21 mouse cellular contexts compared by ENCODE assay signal in the genomic region with DNA sequence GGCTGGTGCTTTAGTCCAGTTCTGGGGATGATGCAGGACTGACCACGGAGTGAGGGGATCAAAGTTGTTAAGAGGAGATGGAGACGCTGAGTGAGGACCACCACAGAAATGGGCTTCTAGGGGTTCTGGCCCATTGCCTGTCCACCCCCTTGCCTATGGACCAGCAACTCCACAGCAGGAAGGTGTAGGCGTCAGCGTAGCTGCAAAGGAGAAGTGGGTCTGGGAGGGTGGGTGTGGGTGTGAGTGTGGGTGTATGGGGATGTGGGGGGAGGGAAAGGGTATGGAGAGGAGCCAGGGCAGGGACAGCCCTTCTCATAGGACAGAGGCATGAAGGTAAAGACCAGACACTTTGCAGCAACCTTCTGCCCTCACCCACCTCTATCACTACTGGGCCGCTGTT. TPM values are rescaled to one million over a fixed set of nuclear protein-coding genes. Genes with fewer than 3 reads are reported as not detected.
"Had no signal": no experiment of that assay in that cellular context is flagged by ENCODE, and none has a peak within 500 bp of the region (broad histone marks: within the 10 kb centered on the region; RNA-seq: fewer than 3 reads in every experiment).

No protein-coding gene starts in this region.

- ATAC-seq: midbrain, embryonic 15.5 days had no signal

- H3K27ac ChIP-seq: kidney, postnatal 0 days; layer of hippocampus, adult 2 months; left cerebral cortex, adult 2 months; liver, embryonic 13.5 days; macrophage; midbrain, embryonic 12.5 days; midbrain, embryonic 15.5 days; neural tube, embryonic 12.5 days; neural tube, embryonic 15.5 days had no signal

- H3K4me3 ChIP-seq: layer of hippocampus, adult 2 months; left cerebral cortex, adult 2 months; liver, embryonic 13.5 days; midbrain, embryonic 12.5 days; midbrain, embryonic 15.5 days; neural tube, embryonic 12.5 days; neural tube, embryonic 15.5 days had no signal

- DNase-seq: kidney, adult 2 months; kidney, postnatal 25 days; layer of hippocampus, adult 9-11 months; layer of hippocampus, postnatal 36 days; liver, embryonic 13.5 days; lung, adult 2 months; right cerebral cortex, adult 18-20 months; right cerebral cortex, postnatal 14 days; right cerebral cortex, postnatal 4 days; thymus, adult 2 months; thymus, postnatal 14 days; thymus, postnatal 4 days had no signal

RNA-seq across cellular contexts. Expression of gene Shisa8, which starts 13.2 kb away (rescaled TPM):
- total RNA-seq: megakaryocyte, adult 5-6 weeks had no signal

RNA-seq across cellular contexts. Expression of gene 1500009C09Rik, which starts 26.4 kb away (rescaled TPM):
- total RNA-seq: megakaryocyte, adult 5-6 weeks had no signal

RNA-seq across cellular contexts. Expression of gene Sept3, which starts 48.9 kb away (rescaled TPM):
- total RNA-seq: megakaryocyte, adult 5-6 weeks had no signal
